Comparison of ENCODE assay signal across 36 mouse cellular contexts in the genomic region with DNA sequence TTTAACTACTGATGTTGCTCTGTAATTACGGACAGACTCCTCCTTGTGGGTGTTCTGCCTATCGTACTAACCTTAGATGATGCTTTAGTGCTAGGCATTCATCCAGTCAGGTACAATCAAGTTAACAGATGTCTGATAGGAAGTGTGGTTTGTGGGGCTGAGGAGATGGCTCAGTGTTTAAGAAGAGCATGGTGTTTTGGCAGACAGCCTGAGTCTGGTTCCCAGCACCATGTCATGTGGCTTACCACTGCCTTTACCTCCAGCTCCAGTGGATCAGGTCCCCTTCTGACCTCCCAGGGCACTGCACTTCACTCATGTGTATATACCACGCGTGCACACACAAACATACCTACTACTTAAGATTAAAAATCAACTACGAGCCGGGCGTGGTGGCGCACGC. TPM values are rescaled to one million over a fixed set of nuclear protein-coding genes. Genes with fewer than 3 reads are reported as not detected.
DNase-seq lines count a peak whose midpoint lies in the region; TF ChIP-seq lines count a peak whose summit lies in the region.
"Had no signal": no experiment of that assay in that cellular context is flagged by ENCODE, and none has a peak within 500 bp of the region (broad histone marks: within the 10 kb centered on the region; RNA-seq: fewer than 3 reads in every experiment).

No protein-coding gene starts in this region.

- H3K4me3 ChIP-seq in testis, adult 2 months (ENCODE audit: control insufficient read depth, low read depth, low read length), result peak overlapping the region; percentile 10; the same call in 1 of the 2 replicates
- no peak overlapping the region for H3K4me3 ChIP-seq in layer of hippocampus, adult 2 months
- H3K4me3 ChIP-seq: embryonic facial prominence, embryonic 12.5 days; gastrocnemius, adult 2 months; heart, embryonic 13.5 days; hindbrain, embryonic 10.5 days; hindbrain, embryonic 15.5 days; limb, embryonic 12.5 days; liver, embryonic 13.5 days; lung, embryonic 15.5 days had no signal

- no peaks in the 10 kb centered on the region for H3K27me3 ChIP-seq in testis, adult 2 months (ENCODE audit: control insufficient read depth, insufficient read depth, low read length)
- H3K27me3 ChIP-seq: embryonic facial prominence, embryonic 12.5 days; heart, embryonic 13.5 days; hindbrain, embryonic 15.5 days; limb, embryonic 12.5 days; liver, embryonic 13.5 days; lung, embryonic 15.5 days; Patski had no signal

- H3K36me3 ChIP-seq in testis, adult 2 months (ENCODE audit: control insufficient read depth, insufficient read depth, low read length), result no peaks in the 10 kb centered on the region
- H3K36me3 ChIP-seq: embryonic facial prominence, embryonic 12.5 days; heart, embryonic 13.5 days; hindbrain, embryonic 10.5 days; hindbrain, embryonic 15.5 days; limb, embryonic 12.5 days; lung, embryonic 15.5 days had no signal

- H3K27ac ChIP-seq in testis, adult 2 months (ENCODE audit: control insufficient read depth, insufficient read depth, low read depth, low read length), result no peak overlapping the region
- H3K27ac ChIP-seq in layer of hippocampus, adult 2 months, result no peak overlapping the region
- H3K27ac ChIP-seq: embryonic facial prominence, embryonic 12.5 days; gastrocnemius, adult 2 months; heart, embryonic 13.5 days; hindbrain, embryonic 10.5 days; hindbrain, embryonic 15.5 days; limb, embryonic 12.5 days; lung, embryonic 15.5 days had no signal

- peak; percentile 72 for DNase-seq in heart, adult 11 months
- no peak for DNase-seq in heart, postnatal 14 days
- DNase-seq in testis, postnatal 14 days (ENCODE audit: low spot score), result no peak
- DNase-seq in ZHBTc4 (ENCODE audit: low read depth, low spot score) (peak; percentile 25), MN1 (ENCODE audit: low spot score) (no peak)
- no peak for DNase-seq in layer of hippocampus, adult 2 months (ENCODE audit: low spot score in 2 of 2)
- DNase-seq: adrenal gland, adult 2 months; cerebellum, adult 11-12 months; cerebellum, adult 9-11 months; embryo, embryonic 11 days; gastrocnemius, adult 2 months; heart, postnatal 10 days; kidney, adult 11 months; kidney, postnatal 14 days; liver, embryonic 13.5 days; midbrain, embryonic 14.5 days had no signal

- no peak for TF ChIP-seq POLR2A in testis, adult 2 months (IDR thresholded peaks at IDR 0.05; ENCODE audit: control insufficient read depth, low read depth, low read length)

- intact Hi-C loops in heart, postnatal 14 days (cut with DNase I), result no loop called here

- 0 out of 2 replicates have a peak, but pooled peaks cover 3% of the 10 kb centered on the region for H3K4me1 ChIP-seq in testis, adult 2 months (ENCODE audit: control insufficient read depth, insufficient read depth, low read length)

- TF ChIP-seq CTCF in testis, adult 2 months (IDR thresholded peaks at IDR 0.05; ENCODE audit: control insufficient read depth, insufficient read depth, insufficient replicate concordance, low read depth, low read length), result no peak
- no peak for TF ChIP-seq CTCF in layer of hippocampus, adult 2 months (conservative IDR thresholded peaks at IDR 0.05)

RNA-seq across cellular contexts. Expression of gene Eif5b, which starts 4.1 kb away (rescaled TPM):
- total RNA-seq in heart, postnatal 14 days (2021), result 10 to 100 TPM; 31.6 to 36.5 TPM
- 31.8 and 46.4 TPM in 2 replicates for polyA plus RNA-seq in testis, adult 2 months (2012; rRNA removed)
- 10 to 100 TPM; 37.7 to 38.5 TPM for total RNA-seq in layer of hippocampus, adult 2 months (2021)

RNA-seq across cellular contexts. Expression of gene Txndc9, which starts 4.3 kb away (rescaled TPM):
- 10 to 100 TPM; 51.4 to 52.1 TPM for total RNA-seq in heart, postnatal 14 days (2021)
- 23.8 and 27.6 TPM in 2 replicates for polyA plus RNA-seq in testis, adult 2 months (2012; rRNA removed)
- 10 to 100 TPM; 56.9 to 60.4 TPM for total RNA-seq in layer of hippocampus, adult 2 months (2021)

RNA-seq across cellular contexts. Expression of gene Lyg1, which starts 44.4 kb away (rescaled TPM):
- not detected for total RNA-seq in heart, postnatal 14 days (2021)
- not detected in 2 replicates for polyA plus RNA-seq in testis, adult 2 months (2012; rRNA removed)
- total RNA-seq in layer of hippocampus, adult 2 months (2021), result not detected
- total RNA-seq: adrenal gland, adult 2 months; gastrocnemius, adult 2 months; gastrocnemius, postnatal 4 days; heart, adult 8-10 months; heart, postnatal 10 days; layer of hippocampus, postnatal 10 days; left cerebral cortex, adult 18-20 months; left cerebral cortex, postnatal 25 days; monocyte, adult 5-6 weeks had no signal
- polyA plus RNA-seq: activated CD4-positive, CD25-positive, alpha-beta regulatory T cell, adult 4 months; adrenal gland, adult 2 months; embryonic facial prominence, embryonic 12.5 days; forebrain, embryonic 11.5 days; forebrain, embryonic 16.5 days; heart, embryonic 13.5 days; hindbrain, embryonic 10.5 days; hindbrain, embryonic 15.5 days; inflammation-experienced regulatory T-cells, adult 6 months; kidney, embryonic 14.5 days; limb, embryonic 12.5 days; liver, embryonic 13.5 days; lung, embryonic 15.5 days; midbrain, embryonic 14.5 days; neural tube, embryonic 14.5 days; Patski had no signal

Comparison
In these comparisons a context has a peak if more than half of its experiments do, and no peak if none do; other contexts are left out.
1. DNase-seq: peak in heart, adult 11 months (single experiment) and ZHBTc4 (single experiment); none in heart, postnatal 14 days (0 of 2), testis, postnatal 14 days (single experiment), MN1 (single experiment) and layer of hippocampus, adult 2 months (0 of 2).